In genomic region chr17:17576399-17576798, GRCm38 (mm10) we compare ENCODE assay signal across 27 mouse cellular contexts. TPM values are rescaled to one million over a fixed set of nuclear protein-coding genes. Genes with fewer than 3 reads are reported as not detected.
DNase-seq lines count a peak whose midpoint lies in the region; ATAC-seq and TF ChIP-seq lines count a peak whose summit lies in the region.
"Had no signal": no experiment of that assay in that cellular context is flagged by ENCODE, and none has a peak within 500 bp of the region (broad histone marks: within the 10 kb centered on the region; RNA-seq: fewer than 3 reads in every experiment).

No protein-coding gene starts in this region.

- peak; percentile 82 for DNase-seq in heart, adult 11 months
- no peak for DNase-seq in heart, postnatal 36 days
- no peak for DNase-seq in heart, adult 9 months (ENCODE audit: low spot score in 2 of 2)
- DNase-seq in liver, adult 2 months (ENCODE audit: extremely low read depth, low read depth, low spot score): peak; percentile 20
- no peak for DNase-seq in liver
- DNase-seq: adrenal gland, postnatal 10 days; adrenal gland, postnatal 36 days; B cell, adult 2 months; cerebellum, adult 18-20 months; cerebellum, adult 9-10 months; cerebellum, postnatal 14 days; gastrocnemius, postnatal 25 days; heart, postnatal 14 days; kidney, adult 11 months; kidney, adult 8-10 months had no signal

- ATAC-seq in heart, embryonic 15.5 days (replicated peaks; ENCODE audit: insufficient number of reproducible peaks, insufficient read depth, low FRiP score, low read depth): no peak
- ATAC-seq: forebrain, embryonic 13.5 days; forebrain, embryonic 16.5 days; hindbrain, embryonic 16.5 days; intestine, embryonic 15.5 days; Patski had no signal

- H3K4me3 ChIP-seq in heart, embryonic 15.5 days: no peak overlapping the region
- H3K4me3 ChIP-seq in liver, adult 2 months (ENCODE audit: insufficient read depth, low read depth, low read length): no peak overlapping the region
- H3K4me3 ChIP-seq: forebrain, embryonic 10.5 days; forebrain, embryonic 13.5 days; heart, embryonic 10.5 days; hindbrain, embryonic 10.5 days; hindbrain, embryonic 13.5 days; intestine, embryonic 15.5 days had no signal

- TF ChIP-seq CTCF in liver, adult 2 months (IDR thresholded peaks at IDR 0.05; ENCODE audit: low read depth, low read length): no peak

- peak overlapping the region; percentile 59 for H3K27ac ChIP-seq in heart, embryonic 15.5 days
- H3K27ac ChIP-seq in liver, adult 2 months (replicated peaks; ENCODE audit: insufficient read depth, low read depth, low read length): no peak overlapping the region
- H3K27ac ChIP-seq: forebrain, embryonic 10.5 days; forebrain, embryonic 13.5 days; heart, embryonic 10.5 days; hindbrain, embryonic 10.5 days; hindbrain, embryonic 13.5 days; intestine, embryonic 15.5 days had no signal

- H3K4me2 ChIP-seq in heart, embryonic 15.5 days: no peak overlapping the region; the same call in 1 of the 2 replicates
- H3K4me2 ChIP-seq: forebrain, embryonic 13.5 days; hindbrain, embryonic 13.5 days; intestine, embryonic 15.5 days had no signal

- intact Hi-C loops in heart, postnatal 36 days (cut with DNase I): no loop called here

- no peaks in the 10 kb centered on the region for H3K27me3 ChIP-seq in heart, embryonic 15.5 days
- no peaks in the 10 kb centered on the region for H3K27me3 ChIP-seq in liver, adult 2 months (ENCODE audit: control insufficient read depth, insufficient read depth, low read length)
- H3K27me3 ChIP-seq: CH12.LX; forebrain, embryonic 13.5 days; hindbrain, embryonic 13.5 days; intestine, embryonic 15.5 days; Patski had no signal

- H3K79me2 ChIP-seq in liver, adult 2 months (ENCODE audit: control insufficient read depth, insufficient read depth, low read length): peaks cover 3% of the 10 kb centered on the region; the same call in 1 of the 2 replicates

- peaks cover 16% of the 10 kb centered on the region for H3K4me1 ChIP-seq in heart, embryonic 15.5 days (replicated peaks)
- H3K4me1 ChIP-seq in liver, adult 2 months (ENCODE audit: control insufficient read depth, insufficient read depth, low read length): peaks cover 2% of the 10 kb centered on the region; the same call in 1 of the 2 replicates
- H3K4me1 ChIP-seq: forebrain, embryonic 10.5 days; forebrain, embryonic 13.5 days; heart, embryonic 10.5 days; hindbrain, embryonic 10.5 days; hindbrain, embryonic 13.5 days; intestine, embryonic 15.5 days had no signal

- TF ChIP-seq POLR2A in liver, adult 2 months (IDR thresholded peaks at IDR 0.05; ENCODE audit: extremely low read depth, insufficient read depth, low read length): no peak

- H3K36me3 ChIP-seq in heart, embryonic 15.5 days: peaks cover 38% of the 10 kb centered on the region; the same call in 1 of the 2 replicates
- peaks cover 38% of the 10 kb centered on the region for H3K36me3 ChIP-seq in liver, adult 2 months (ENCODE audit: control insufficient read depth, insufficient read depth, low read length)

- no peaks in the 10 kb centered on the region for H3K9me3 ChIP-seq in heart, embryonic 15.5 days (replicated peaks)
- H3K9me3 ChIP-seq: forebrain, embryonic 10.5 days; forebrain, embryonic 13.5 days; G1E; heart, embryonic 10.5 days; hindbrain, embryonic 10.5 days; hindbrain, embryonic 13.5 days; intestine, embryonic 15.5 days had no signal

- WGBS in heart, embryonic 15.5 days: 80% methylated on average over 9 of the region's 9 CpGs
- 79% methylated on average over 9 of the region's 9 CpGs for WGBS in liver, adult 2 months

- no peak overlapping the region for H3K9ac ChIP-seq in heart, embryonic 15.5 days
- no peak overlapping the region for H3K9ac ChIP-seq in liver, adult 2 months (ENCODE audit: low read depth, low read length)
- H3K9ac ChIP-seq: forebrain, embryonic 13.5 days; hindbrain, embryonic 13.5 days; intestine, embryonic 15.5 days had no signal

RNA-seq across cellular contexts. Expression of gene Lnpep, which starts 48.5 kb away (rescaled TPM):
- 100 to 1,000 TPM; 177 to 190 TPM for total RNA-seq in heart, postnatal 36 days (2021)
- 11.0 and 12.3 TPM in 2 replicates for polyA plus RNA-seq in heart, embryonic 15.5 days (2015; fragmentation: Nextera tagmentation; extraction: Ambion mirVana)
- 35.7 and 37.2 TPM in 2 replicates for total RNA-seq in liver, adult 2 months (2014; rRNA removed)
- 2.6 and 2.7 TPM in 2 replicates for polyA plus RNA-seq in liver, adult 2 months (2012; rRNA removed)

Comparison
In these comparisons a context has a peak if more than half of its experiments do, and no peak if none do; other contexts are left out.
1. DNase-seq: peak in heart, adult 11 months (single experiment) and liver, adult 2 months (single experiment); none in heart, postnatal 36 days (0 of 2), heart, adult 9 months (0 of 2) and liver (single experiment).